In genomic region chr13:91462893-91463481, GRCm38 (mm10) we compare ENCODE assay signal across 9 mouse cellular contexts. TPM values are rescaled to one million over a fixed set of nuclear protein-coding genes. Genes with fewer than 3 reads are reported as not detected.
DNase-seq lines count a peak whose midpoint lies in the region; ATAC-seq lines count a peak whose summit lies in the region.
"Had no signal": no experiment of that assay in that cellular context is flagged by ENCODE, and none has a peak within 500 bp of the region (broad histone marks: within the 10 kb centered on the region; RNA-seq: fewer than 3 reads in every experiment).

No protein-coding gene starts in this region.

- H3K27me3 ChIP-seq in heart, embryonic 10.5 days (ENCODE audit: insufficient read depth, poor library complexity, severe bottlenecking), result no peaks in the 10 kb centered on the region
- H3K27me3 ChIP-seq in heart, embryonic 15.5 days, result no peaks in the 10 kb centered on the region
- H3K27me3 ChIP-seq in midbrain, embryonic 15.5 days (replicated peaks), result no peaks in the 10 kb centered on the region

- no peaks in the 10 kb centered on the region for H3K9me3 ChIP-seq in heart, embryonic 10.5 days
- H3K9me3 ChIP-seq in heart, embryonic 15.5 days (replicated peaks), result no peaks in the 10 kb centered on the region
- no peaks in the 10 kb centered on the region for H3K9me3 ChIP-seq in midbrain, embryonic 15.5 days
- H3K9me3 ChIP-seq: G1E had no signal

- H3K4me3 ChIP-seq in heart, embryonic 10.5 days, result no peak overlapping the region
- H3K4me3 ChIP-seq in heart, embryonic 15.5 days, result no peak overlapping the region
- peak overlapping the region; percentile 77 for H3K4me3 ChIP-seq in midbrain, embryonic 15.5 days

- peak overlapping the region; percentile 64; the same call in 1 of the 2 replicates for H3K4me2 ChIP-seq in heart, embryonic 15.5 days
- peak overlapping the region; percentile 88 for H3K4me2 ChIP-seq in midbrain, embryonic 15.5 days

- no peak overlapping the region for H3K27ac ChIP-seq in heart, embryonic 10.5 days
- H3K27ac ChIP-seq in heart, embryonic 15.5 days, result no peak overlapping the region
- no peak overlapping the region for H3K27ac ChIP-seq in midbrain, embryonic 15.5 days

- 35% methylated on average over 9 of the region's 9 CpGs for WGBS in heart, embryonic 10.5 days
- 24% methylated on average over 9 of the region's 9 CpGs for WGBS in heart, embryonic 15.5 days
- 11% methylated on average over 9 of the region's 9 CpGs for WGBS in midbrain, embryonic 15.5 days

- H3K4me1 ChIP-seq in heart, embryonic 10.5 days, result peaks cover 31% of the 10 kb centered on the region
- H3K4me1 ChIP-seq in heart, embryonic 15.5 days (replicated peaks), result peaks cover 22% of the 10 kb centered on the region
- peaks cover 31% of the 10 kb centered on the region for H3K4me1 ChIP-seq in midbrain, embryonic 15.5 days

- ATAC-seq in heart, embryonic 15.5 days (replicated peaks; ENCODE audit: insufficient number of reproducible peaks, insufficient read depth, low FRiP score, low read depth), result no peak
- ATAC-seq in midbrain, embryonic 15.5 days (replicated peaks), result no peak

- peak; percentile 82 for DNase-seq in heart, adult 11 months
- DNase-seq in heart, embryonic 10.5 days (ENCODE audit: low spot score), result no peak
- DNase-seq in c-Kit-positive CD71-positive TER-119-positive erythroid progenitor cells, embryonic 14.5 days (ENCODE audit: low spot score), result peak; percentile 44
- peak; percentile 49 for DNase-seq in layer of hippocampus, adult 9-11 months
- no peak for DNase-seq in urinary bladder, adult 18-20 months (ENCODE audit: low spot score in 2 of 2)
- no peak for DNase-seq in left cerebral cortex, adult 11 months (ENCODE audit: low spot score)

- no peaks in the 10 kb centered on the region for H3K36me3 ChIP-seq in heart, embryonic 10.5 days
- H3K36me3 ChIP-seq in heart, embryonic 15.5 days, result no peaks in the 10 kb centered on the region
- H3K36me3 ChIP-seq in midbrain, embryonic 15.5 days (replicated peaks), result no peaks in the 10 kb centered on the region
- H3K36me3 ChIP-seq: G1E had no signal

- H3K9ac ChIP-seq in heart, embryonic 15.5 days, result no peak overlapping the region
- H3K9ac ChIP-seq in midbrain, embryonic 15.5 days, result no peak overlapping the region

RNA-seq across cellular contexts. Expression of gene Ssbp2, which starts 2.9 kb away (rescaled TPM):
- polyA plus RNA-seq in heart, embryonic 10.5 days (2016; fragmentation: Nextera tagmentation; extraction: Ambion mirVana), result 94.4 and 110 TPM in 2 replicates
- polyA plus RNA-seq in heart, embryonic 15.5 days (2015; fragmentation: Nextera tagmentation; extraction: Ambion mirVana), result 96.8 and 100 TPM in 2 replicates
- polyA plus RNA-seq in midbrain, embryonic 15.5 days (2015; fragmentation: Nextera tagmentation; extraction: Ambion mirVana), result 259 and 280 TPM in 2 replicates

Comparison
In these comparisons a context has a peak if more than half of its experiments do, and no peak if none do; other contexts are left out.
1. DNase-seq: peak in heart, adult 11 months (single experiment), c-Kit-positive CD71-positive TER-119-positive erythroid progenitor cells, embryonic 14.5 days (single experiment) and layer of hippocampus, adult 9-11 months (single experiment); none in heart, embryonic 10.5 days (single experiment), urinary bladder, adult 18-20 months (0 of 2) and left cerebral cortex, adult 11 months (single experiment).